Mouse (Mus musculus): ENCODE measurements at regions not wholly inside any gene's neighbourhood (a gene's known extent, or its start where the extent isn't known, plus 50 kb on each side); places are given as distances from the start of the nearest gene placed in this dataset.
"Not testable (repeated sequence)": the region's sequence is repeated elsewhere in the genome, so short reads cannot be mapped to it uniquely, and the experiment has no call there.

DNA sequence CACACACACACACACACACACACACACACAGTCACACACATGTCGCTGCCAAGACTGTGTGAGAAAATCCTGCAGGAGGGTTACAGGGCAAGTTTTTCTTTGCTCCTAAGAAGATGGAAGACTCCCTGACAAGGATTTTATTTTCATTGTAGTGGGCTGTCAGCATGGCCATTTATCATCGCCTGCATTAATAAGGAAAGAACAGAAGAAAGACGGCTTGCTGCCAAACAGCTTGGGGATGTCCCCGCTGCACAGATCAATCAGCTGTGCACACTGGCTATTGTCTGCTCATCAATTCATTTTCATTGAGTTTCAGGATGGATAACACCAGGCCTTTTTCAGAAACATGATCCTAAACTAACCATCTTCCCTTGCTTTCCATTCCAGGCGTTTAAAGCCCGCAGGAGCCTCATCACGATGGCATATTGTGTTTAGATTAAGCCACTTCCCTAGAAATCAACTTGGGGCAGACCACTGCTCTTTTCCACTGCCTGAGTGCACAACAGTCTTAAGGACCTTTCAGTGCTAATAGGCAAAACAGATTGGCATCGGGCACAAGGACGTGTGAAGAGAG lies 213.1 kb upstream of the Crbn start:
- DNase-seq: no peak

DNA sequence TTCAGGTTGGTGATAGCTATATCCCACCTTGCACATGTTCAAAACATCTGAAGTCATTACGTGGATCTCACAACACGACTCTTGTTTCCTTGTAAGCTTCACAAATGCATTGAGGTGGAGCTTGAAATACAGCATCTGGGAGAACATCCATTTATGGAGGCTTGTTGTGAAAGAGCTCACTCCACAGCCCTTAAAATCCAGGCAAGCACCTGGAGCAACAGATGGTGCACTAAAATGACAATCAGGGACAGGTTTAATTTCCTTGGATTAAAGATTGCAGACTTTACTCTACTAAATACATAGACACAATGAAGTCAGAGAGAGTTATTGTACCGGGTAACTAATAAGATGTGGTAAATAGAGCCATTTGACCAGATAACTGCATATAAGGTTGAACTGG lies 219.2 kb upstream of the Crbn start:
- DNase-seq: no peak

DNA sequence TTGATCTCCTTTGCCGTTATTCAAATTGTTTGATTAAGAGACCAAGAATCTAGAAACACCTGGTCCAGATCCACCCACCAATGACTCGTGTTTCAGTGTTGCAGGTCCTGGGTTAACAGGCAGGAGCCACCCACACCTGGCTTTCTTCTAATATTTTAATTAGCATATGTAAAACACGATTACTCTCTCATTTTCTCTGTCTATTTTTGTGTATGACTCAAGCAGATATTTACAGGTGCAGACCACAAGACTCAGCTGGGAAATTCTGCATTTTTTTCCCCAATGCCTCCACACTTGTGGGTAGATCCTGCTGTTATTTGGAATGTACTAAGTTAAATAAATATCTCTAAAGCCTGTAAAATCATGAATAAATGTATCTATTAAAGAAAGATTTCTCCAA lies 245.3 kb upstream of the Crbn start:
- peak; percentile 22 for DNase-seq

DNA sequence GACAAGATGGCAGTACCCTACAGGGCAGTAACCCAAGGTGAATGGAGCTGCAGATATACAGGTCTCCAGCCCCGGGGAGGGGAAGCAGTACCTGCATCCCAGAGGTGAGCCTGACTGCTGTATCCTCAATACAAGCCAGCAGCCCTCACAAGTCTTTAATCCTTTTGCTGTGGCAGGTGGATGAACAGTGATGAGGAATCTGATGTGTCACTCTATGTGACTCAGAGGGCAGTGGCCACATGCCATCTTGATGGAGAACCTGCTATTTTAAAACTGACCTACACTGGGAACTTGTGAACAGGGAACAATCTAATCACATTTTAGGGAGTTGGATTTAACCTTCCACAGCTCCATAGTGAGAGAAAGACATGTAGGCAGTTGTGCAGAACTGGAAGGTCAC lies 251.7 kb upstream of the Crbn start:
- DNase-seq: no peak

DNA sequence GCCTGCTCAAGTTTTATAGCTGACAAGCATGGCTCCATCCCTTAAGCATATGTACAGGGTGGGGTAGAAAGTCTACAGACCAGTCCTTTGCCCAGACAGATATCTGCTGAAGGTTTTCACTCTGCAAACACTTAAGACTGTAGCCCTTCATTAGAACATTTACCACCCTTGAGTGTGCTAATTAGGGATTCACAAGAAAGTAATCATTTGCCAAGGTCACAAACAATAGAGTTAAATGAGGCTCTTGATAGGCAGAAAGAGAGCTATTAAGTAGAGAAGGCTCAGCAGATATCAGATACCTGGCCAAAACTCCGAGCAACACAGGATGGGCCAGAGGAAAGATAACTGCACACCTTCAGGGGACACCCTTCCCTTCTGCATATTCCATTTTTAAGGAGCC lies 252.3 kb upstream of the Crbn start:
- DNase-seq: no peak

DNA sequence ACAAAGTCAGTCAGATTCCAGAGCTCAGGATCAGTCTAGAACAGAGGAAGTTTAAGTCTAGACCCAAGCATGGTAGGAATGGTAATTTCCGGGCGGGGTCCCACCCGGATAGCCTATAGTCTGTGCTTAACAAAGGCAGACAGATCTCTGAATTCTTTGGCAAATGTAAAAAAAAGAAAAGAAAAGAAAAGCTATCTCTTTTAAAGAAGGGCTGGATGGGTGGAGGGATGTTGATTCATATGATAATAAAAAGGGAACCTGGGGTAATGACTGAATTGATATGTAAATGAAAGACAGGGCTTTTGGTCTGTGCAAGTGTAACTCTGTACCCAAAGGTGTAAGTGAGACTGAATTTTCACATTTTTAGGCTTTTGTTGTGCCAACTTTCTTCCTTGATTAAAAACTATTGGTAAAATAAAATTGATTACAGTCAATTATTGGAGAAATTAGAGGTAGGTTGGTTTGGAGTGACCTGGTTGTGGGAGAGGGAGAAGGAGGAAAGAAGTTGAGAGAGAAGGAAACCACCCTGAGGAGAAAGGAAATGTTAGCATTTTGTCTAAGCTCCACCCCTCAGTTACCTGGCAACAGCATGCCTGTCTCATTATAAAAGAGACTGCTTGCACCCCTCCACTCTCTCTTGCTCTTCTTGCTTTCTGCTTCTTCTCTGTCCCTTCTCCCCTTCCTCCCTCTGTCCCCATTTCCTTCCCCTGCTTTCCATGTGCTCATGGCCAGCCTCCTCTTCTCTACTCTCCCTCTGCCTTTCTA lies 259.3 kb upstream of the Crbn start:
- no peak for DNase-seq

DNA sequence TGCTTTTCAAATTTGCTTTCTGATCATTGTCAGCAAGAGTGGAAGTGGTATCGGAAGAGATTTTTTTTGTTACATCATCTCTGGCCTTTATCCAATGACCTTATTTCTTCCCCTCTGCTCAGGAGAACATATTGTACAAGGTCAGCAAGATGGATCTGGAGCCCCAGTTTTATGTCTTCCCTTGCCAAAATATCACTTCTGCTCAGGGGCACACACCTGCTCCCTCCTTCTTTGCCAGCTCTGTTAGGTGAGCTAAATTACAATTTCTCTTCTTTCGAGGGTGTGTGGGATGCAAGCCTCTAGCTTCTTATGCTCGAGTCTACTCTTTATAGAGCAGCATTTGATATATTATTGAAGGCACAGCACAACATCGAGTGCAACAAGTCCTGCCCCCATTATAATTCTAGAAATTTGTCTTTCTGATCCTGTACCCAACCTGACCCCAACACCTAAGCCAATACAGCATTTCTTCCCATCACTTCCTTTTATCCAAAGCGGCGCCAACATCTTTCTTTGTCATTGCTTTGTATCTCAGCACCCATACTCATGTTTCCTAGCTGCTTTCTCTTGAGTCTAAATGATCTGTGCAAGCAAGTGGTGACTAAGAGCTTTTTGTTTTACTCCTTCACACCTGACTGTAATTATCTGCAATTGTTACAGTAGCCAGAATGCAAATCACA lies 263.1 kb upstream of the Crbn start:
- DNase-seq: no peak

DNA sequence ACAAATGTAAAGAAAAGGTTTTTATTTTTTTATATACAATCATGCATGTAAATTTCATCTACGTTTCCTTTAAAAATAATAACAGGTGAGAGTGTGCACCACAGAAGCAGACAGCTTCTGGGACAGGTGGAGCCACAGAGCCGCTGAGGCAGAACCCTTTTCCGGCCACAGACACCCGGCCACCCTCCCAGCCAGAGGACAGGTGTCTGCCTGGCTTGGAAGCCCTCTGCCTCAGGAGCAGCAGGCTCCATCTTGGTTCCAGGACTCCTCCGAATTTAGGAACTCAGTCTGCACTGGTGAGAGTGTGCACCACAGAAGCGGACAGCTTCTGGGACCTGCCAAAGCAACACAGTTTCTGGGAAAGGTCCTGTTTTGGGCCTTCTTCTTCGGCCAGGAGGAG lies 270.6 kb upstream of the Crbn start:
- no peak for DNase-seq

DNA sequence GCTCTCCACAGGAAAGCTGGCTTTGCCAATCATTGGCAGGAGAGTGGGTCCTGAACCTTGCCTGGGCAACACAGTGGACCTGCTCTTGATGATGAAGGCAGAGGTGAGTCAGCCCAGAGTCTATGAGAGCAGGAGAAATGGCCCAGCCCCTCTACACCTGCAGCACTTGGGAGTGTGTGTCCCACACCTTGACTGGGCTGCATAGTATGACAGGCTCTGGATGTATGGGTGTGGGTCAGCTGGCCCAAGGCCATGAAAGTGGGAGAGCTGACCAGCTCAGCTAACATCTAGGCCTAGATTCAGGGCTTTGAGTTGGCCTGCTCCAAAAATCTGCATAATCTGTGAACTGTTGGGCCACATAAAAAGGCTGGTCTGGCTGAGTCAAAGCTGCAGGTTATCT lies 292.7 kb upstream of the Crbn start:
- no peak for DNase-seq

DNA sequence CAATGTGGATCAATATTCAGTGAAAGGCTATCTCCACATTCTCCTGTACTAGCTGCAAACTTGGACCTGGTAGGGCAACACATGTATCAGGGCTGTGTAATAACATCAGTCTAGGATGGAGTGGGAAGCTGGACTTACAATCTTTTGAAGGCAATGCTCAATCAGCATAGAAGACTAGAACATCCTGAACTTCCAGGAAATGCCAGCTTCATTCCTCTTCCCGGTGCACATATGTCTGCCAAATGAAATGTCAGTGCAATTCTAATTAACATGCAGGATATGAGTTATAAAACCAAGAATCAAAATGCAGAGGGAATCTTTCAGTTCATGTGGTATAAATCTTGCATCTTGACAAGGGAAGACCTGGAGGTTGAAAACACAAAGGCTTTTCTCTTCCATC lies 328.8 kb upstream of the Crbn start:
- peak; percentile 1 for DNase-seq

DNA sequence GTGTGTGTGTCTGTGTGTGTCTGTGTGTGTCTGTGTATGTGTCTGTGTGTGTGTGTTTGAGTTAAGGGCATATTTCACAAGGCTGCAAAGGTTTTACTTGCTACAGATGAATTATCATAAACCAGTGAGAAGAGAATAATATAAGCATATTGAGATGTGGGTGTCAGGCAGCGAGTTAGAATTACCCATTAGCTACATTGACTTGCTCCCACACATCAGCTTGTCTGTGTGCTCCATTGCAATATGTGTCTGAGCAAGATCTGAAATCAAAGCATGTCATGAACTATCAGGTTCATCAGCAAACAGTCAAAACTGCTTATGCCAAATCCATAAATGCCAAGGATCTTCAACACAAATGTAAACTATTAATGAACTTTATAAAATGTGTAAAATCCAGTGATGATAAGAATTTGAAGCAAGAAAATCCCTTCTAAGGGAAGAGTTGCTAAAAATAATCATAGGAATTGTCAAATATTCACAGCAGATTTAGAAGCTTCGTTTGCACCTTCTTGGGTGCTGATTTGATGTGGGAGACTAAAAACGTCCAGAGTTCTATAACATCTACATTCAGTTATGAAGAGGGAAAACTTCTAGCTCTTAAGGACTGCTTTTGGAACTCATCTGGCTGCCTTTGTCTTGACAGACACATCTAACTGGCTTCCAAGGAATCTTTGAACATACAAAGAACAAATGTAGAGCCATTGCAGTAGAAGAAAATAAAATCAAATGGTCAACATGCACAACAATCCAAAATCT lies 361.7 kb upstream of the Lrrn1 start:
- DNase-seq: peak; percentile 19

DNA sequence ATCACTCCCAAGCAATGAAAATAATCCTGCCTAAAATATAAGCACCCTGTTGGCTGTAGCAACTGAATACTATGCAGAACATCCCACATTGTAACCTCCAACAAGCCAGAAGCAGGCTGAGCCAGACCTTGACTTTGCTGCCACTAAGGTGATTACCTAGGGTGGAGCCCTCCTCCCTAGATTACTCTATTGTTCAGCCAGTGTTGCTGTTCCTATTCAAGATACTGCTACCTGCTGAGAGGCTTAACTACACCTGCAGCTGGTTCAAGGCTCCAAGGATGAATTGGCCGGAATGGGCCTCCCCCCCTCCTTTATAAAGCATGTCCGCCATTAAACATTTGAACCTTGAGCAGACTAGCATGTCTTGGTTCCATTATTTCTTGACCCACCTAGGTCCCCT lies 311.3 kb upstream of the Lrrn1 start:
- DNase-seq: no peak

DNA sequence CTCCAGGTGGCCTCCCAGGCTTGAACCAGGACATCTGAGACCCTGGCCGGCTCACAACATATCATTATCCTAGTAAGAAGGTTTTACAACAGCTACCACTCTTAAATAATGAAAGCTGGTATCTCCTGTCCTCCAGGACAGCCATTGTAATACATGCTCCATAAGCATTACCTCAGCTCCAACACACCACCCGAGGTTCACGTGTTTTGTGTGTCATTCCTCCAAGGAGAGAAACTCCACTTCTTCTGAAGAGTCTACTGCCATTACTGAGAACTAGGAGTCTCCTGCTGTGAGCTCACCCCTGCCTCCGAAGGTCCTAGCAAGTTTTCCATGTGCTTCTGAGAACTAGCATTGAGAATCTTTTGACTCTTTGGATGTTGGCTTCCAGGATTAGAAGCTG lies 310.8 kb upstream of the Lrrn1 start:
- DNase-seq: no peak

DNA sequence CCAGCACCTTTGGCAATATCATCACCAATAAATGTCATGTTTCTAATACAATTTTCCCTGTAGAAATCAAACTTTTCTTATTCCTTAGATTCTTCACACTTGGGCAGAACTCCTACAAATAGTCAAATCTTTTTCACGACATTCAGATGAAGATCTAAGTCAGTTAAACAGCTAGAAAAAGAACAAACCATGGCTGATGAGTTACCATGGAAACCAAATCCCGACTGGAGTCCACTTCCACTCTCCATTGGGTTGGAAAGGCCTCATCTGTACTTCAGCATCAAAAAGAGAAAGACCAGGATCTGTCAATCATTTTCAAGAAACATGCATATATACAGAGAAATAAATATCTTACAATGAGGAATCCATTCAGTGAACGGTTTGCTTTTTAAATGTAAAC lies 307.0 kb upstream of the Lrrn1 start:
- DNase-seq: peak; percentile 17

DNA sequence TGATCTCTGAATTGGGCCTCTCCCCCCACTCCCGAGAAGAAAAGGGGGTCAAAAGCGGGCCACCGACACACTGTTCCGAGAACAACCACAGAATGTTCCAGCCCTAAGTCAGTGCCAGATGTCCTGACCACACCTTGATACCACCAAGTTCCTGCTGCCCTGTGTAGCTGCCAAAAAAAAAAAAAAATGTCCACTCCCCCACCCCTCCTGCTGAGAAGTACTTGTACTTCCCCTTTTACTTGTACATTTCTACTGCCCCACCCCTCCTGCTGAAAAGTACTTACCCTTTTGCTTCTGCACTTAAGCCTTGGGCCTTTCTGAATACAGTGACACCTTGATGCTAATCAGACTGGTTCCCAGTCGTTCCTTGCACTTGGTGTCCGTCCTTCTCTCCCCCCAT lies 299.7 kb upstream of the Lrrn1 start:
- DNase-seq: not testable (repeated sequence)

DNA sequence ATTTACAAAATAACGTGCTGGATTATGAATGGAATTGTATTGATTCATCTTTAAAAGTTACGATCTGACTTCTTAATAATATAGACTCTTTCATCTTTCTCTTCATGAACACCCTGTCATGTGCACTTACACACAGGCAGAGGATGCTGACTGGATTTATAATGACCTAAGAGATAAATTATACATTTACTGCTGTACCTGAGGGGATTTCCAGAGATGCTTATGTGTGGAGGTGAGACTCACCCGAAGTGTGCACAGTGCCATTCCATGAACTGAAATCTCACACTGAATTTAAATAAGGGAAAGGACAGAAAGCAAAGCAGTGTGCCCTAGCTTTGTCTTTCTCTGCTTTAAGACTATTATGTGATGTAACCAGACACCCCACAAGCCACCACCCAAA lies 291.9 kb upstream of the Lrrn1 start:
- DNase-seq: no peak

DNA sequence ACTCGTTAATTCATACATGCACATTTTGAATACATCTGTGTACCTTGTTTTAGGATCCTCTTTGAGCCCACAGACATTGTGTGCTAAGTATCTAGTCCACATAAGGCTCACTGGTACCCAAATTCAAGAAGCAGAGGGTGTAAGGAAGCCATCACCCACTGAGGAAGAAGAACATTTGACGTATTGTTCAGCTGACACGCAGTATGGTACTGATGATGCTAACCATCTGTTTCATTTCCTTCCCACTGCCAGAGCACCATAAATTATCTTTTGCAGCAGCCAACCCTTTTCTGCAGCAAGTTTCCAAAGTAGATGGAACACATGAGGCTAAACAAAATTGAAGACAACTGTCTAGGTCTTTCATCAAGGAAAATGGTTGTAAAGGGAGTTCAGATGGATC lies 285.6 kb upstream of the Lrrn1 start:
- peak; percentile 55 for DNase-seq

DNA sequence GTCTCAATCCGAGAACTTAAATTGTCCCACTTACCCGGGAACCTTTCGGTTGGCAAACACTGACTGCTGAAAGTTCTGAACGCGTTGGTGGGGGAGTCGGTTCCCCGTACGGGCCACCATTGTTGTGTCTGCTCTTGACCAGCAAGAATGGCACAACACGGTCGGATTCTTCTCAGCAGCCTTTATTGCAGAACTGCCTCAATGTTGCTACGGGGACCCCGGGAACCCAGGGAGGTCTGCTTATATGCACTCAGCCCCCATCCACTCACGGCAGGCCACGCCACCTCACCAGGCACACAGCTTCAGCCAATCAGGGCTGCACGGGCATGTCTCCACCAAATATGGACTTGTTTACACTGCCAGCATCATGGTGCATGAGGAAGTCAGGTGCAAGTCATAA lies 249.2 kb upstream of the Lrrn1 start:
- DNase-seq: no peak

DNA sequence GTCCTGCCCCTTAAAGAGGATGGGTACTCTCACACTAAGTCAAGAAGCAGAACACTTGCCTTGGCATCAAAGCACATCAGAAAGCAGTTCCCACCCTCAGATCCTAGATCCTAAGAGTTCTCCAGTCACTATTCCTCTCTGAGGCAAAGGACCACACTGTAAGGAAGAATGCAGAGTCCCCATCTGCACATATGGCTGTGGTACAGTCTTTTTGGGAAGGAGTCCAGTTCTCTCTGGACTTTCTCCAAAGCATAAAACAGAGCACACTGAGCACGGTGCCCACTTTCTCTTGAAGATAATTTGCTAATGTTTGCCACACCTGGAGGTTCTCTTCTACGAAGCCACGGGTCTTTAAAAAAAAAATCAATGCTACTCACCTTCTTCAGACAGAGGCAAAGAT lies 238.7 kb upstream of the Lrrn1 start:
- no peak for DNase-seq

DNA sequence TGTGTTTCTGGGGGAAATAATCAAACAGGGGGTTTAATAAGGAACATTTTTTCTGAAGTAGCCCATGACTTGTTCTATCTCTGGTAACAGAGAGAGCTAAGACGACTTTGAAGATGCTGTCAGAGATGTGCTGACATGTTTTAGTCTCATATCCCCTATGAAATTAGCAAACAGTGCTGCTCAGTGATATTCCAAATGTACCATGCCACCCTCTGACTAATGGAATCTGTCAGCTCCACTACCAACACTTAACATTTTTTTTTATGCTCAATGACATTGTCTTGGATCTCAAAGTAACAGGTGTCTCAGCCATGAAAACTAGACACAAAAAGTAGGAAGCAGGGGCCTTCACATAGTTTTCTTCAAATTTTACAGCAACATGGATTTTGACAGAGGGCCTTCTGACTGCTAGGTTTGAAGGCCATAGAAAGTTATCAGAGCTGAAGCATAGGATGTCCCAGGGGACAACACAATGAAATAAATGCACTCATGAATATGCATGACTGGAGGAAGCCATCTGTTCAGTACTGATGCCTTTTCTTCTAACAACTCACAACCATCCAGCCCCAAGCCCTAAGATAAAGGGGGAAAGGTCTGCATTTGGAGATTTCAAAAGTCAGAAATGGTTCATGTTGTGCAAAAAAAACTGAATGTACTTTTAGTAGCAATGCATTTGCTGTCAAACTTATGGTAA lies 225.7 kb upstream of the Lrrn1 start:
- no peak for DNase-seq

DNA sequence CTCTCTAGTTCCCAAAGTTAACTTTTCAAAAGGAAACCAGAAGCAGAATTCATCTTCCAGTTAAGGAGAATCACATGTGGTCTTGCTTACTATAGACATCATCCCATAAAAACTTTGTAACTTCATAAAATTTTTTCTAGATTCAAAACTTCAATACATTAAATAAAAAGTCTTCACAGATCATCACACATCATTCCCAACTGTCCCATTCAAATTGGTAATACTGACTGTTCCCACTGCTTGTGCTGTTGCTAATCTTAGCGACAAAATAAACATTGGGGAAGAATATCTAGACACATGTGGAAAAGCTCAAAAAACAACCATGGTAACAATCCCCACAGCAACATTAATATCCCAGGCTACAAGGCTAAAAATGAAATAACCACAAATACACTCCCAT lies 210.0 kb upstream of the Lrrn1 start:
- DNase-seq: no peak

DNA sequence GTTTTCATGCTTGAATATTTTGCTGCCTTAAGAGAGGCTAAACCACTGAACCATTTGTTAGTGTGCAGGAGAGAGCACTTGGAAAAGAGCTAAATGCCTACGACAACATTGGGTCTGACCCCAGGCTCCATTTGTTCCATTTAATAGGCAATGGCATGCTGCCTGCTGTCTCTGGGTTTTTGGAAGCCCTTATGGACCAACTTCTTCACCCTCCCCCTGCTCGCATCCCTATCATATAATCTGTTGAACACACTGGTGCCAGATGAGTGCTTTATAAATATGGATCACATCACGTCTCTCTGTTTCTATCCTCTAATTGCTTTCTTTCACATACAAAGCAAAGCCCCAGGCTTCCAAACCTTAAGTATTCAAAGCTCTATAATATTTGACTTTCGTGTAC lies 179.1 kb upstream of the Lrrn1 start:
- no peak for DNase-seq

DNA sequence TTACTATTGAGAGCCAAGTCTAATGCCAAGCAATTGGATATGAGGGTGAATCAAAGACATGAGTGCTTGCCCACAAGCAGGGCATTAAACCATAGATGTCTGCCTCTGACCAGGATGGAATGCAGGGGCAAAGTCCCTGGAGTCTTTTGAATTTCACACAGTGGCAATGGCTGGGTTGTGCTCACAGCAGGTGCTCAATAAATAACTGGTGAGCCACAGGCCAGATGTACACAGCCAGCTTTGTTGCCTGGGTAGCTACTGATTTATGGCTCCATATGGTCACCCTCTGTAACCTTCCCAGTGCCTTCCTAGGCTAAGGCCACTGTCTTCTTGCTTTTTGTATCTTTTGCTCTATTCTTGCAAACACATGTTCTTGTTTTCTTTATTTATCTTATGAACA lies 154.3 kb upstream of the Lrrn1 start:
- DNase-seq: no peak
